Mouse (Mus musculus): Measurements from ENCODE around the gene Bicdl1. TPM values are rescaled to one million over a fixed set of nuclear protein-coding genes. Genes with fewer than 3 reads are reported as not detected.

Gene Bicdl1
- polyA plus RNA-seq, 1 experiment from 2014 or later: 42.5 TPM

GRCm38 (mm10) chr5:115632358-115632714, 99.1 kb downstream of the Bicdl1 start:
- H3K9ac ChIP-seq (replicated peaks; ENCODE audit: low read depth, low read length): peak overlapping the region; percentile 89
- H3K27me3 ChIP-seq (ENCODE audit: control insufficient read depth, insufficient read depth, low read length): no peaks in the 10 kb centered on the region
- H3K36me3 ChIP-seq (ENCODE audit: control insufficient read depth, insufficient read depth, low read length): no peaks in the 10 kb centered on the region
- H3K4me1 ChIP-seq (ENCODE audit: control insufficient read depth, insufficient read depth, low read length): peaks cover 30% of the 10 kb centered on the region
- peak overlapping the region; percentile 83 for H3K4me2 ChIP-seq (ENCODE audit: low read depth, low read length)
- no peaks in the 10 kb centered on the region for H3K9me3 ChIP-seq (ENCODE audit: control insufficient read depth, low read length)
- H3K4me3 ChIP-seq (ENCODE audit: low read depth, low read length): peak overlapping the region; percentile 71
- ATAC-seq (ENCODE audit: low read depth): no peak
- peak overlapping the region; percentile 88 for H3K27ac ChIP-seq (ENCODE audit: low read depth, low read length)
- WGBS: 4% methylated on average over 29 of the region's 30 CpGs

GRCm38 (mm10) chr5:115631505-115632357, 99.7 kb downstream of the Bicdl1 start, which contains the start of gene Rab35:
Gene Rab35, plus strand, starts transcription at chr5:115631908.
- WGBS: under 1% methylated on average over 76 of the region's 125 CpGs
- Histone ChIP-seq H3K4me2 (ENCODE audit: low read depth, low read length) (peak within 1 kb of the TSS; percentile 84), H3K4me1 (ENCODE audit: control insufficient read depth, insufficient read depth, low read length) (peaks cover 30% of the 10 kb centered on the region), H3K27ac (ENCODE audit: low read depth, low read length) (peak within 1 kb of the TSS; percentile 88), H3K36me3 (ENCODE audit: control insufficient read depth, insufficient read depth, low read length) (no peaks in the 10 kb centered on the region), H3K9me3 (ENCODE audit: control insufficient read depth, low read length) (no peaks in the 10 kb centered on the region), H3K27me3 (ENCODE audit: control insufficient read depth, insufficient read depth, low read length) (no peaks in the 10 kb centered on the region), H3K9ac (replicated peaks; ENCODE audit: low read depth, low read length) (peak within 1 kb of the TSS; percentile 89), H3K4me3 (ENCODE audit: low read depth, low read length) (peak within 1 kb of the TSS; percentile 71)
- ATAC-seq (ENCODE audit: low read depth): peak; percentile 78

GRCm38 (mm10) chr5:115630291-115630690, 101.1 kb downstream of the Bicdl1 start:
- Histone ChIP-seq H3K4me3 (ENCODE audit: low read depth, low read length) (no peak overlapping the region), H3K27me3 (ENCODE audit: control insufficient read depth, insufficient read depth, low read length) (no peaks in the 10 kb centered on the region), H3K4me1 (ENCODE audit: control insufficient read depth, insufficient read depth, low read length) (peaks cover 30% of the 10 kb centered on the region), H3K4me2 (ENCODE audit: low read depth, low read length) (no peak overlapping the region), H3K9me3 (ENCODE audit: control insufficient read depth, low read length) (no peaks in the 10 kb centered on the region), H3K9ac (replicated peaks; ENCODE audit: low read depth, low read length) (no peak overlapping the region), H3K27ac (ENCODE audit: low read depth, low read length) (no peak overlapping the region), H3K36me3 (ENCODE audit: control insufficient read depth, insufficient read depth, low read length) (no peaks in the 10 kb centered on the region)
- 52% methylated on average over 5 of the region's 5 CpGs for WGBS
- ATAC-seq (ENCODE audit: low read depth): no peak

- WGBS: 82% methylated on average over 4 of the region's 4 CpGs
- Histone ChIP-seq H3K4me3 (ENCODE audit: low read depth, low read length) (no peak overlapping the region), H3K9me3 (ENCODE audit: control insufficient read depth, low read length) (no peaks in the 10 kb centered on the region), H3K9ac (replicated peaks; ENCODE audit: low read depth, low read length) (no peak overlapping the region), H3K36me3 (ENCODE audit: control insufficient read depth, insufficient read depth, low read length) (no peaks in the 10 kb centered on the region), H3K27ac (ENCODE audit: low read depth, low read length) (no peak overlapping the region), H3K4me2 (ENCODE audit: low read depth, low read length) (no peak overlapping the region), H3K27me3 (ENCODE audit: control insufficient read depth, insufficient read depth, low read length) (no peaks in the 10 kb centered on the region), H3K4me1 (ENCODE audit: control insufficient read depth, insufficient read depth, low read length) (peaks cover 29% of the 10 kb centered on the region)
- ATAC-seq (ENCODE audit: low read depth): no peak
Observed at GRCm38 (mm10) chr5:115629672-115630071, 101.7 kb downstream of the Bicdl1 start.

- Histone ChIP-seq H3K4me1 (ENCODE audit: control insufficient read depth, insufficient read depth, low read length) (peaks cover 14% of the 10 kb centered on the region), H3K9ac (replicated peaks; ENCODE audit: low read depth, low read length) (no peak overlapping the region), H3K27me3 (ENCODE audit: control insufficient read depth, insufficient read depth, low read length) (no peaks in the 10 kb centered on the region), H3K4me3 (ENCODE audit: low read depth, low read length) (no peak overlapping the region), H3K36me3 (ENCODE audit: control insufficient read depth, insufficient read depth, low read length) (peaks cover 1% of the 10 kb centered on the region; the same call in 1 of the 2 replicates), H3K27ac (ENCODE audit: low read depth, low read length) (no peak overlapping the region), H3K9me3 (ENCODE audit: control insufficient read depth, low read length) (no peaks in the 10 kb centered on the region), H3K4me2 (ENCODE audit: low read depth, low read length) (no peak overlapping the region)
- no peak for ATAC-seq (ENCODE audit: low read depth)
- WGBS: 76% methylated on average over 8 of the region's 8 CpGs
Observed at GRCm38 (mm10) chr5:115628083-115628482, 103.3 kb downstream of the Bicdl1 start.

GRCm38 (mm10) chr5:115626237-115626886, 105.1 kb downstream of the Bicdl1 start:
- no peak overlapping the region for H3K4me2 ChIP-seq (ENCODE audit: low read depth, low read length)

GRCm38 (mm10) chr5:115623694-115624440, 107.6 kb downstream of the Bicdl1 start:
- Histone ChIP-seq H3K9me3 (ENCODE audit: control insufficient read depth, low read length) (no peaks in the 10 kb centered on the region), H3K4me1 (ENCODE audit: control insufficient read depth, insufficient read depth, low read length) (no peaks in the 10 kb centered on the region), H3K9ac (replicated peaks; ENCODE audit: low read depth, low read length) (no peak overlapping the region), H3K36me3 (ENCODE audit: control insufficient read depth, insufficient read depth, low read length) (peaks cover 32% of the 10 kb centered on the region), H3K27ac (ENCODE audit: low read depth, low read length) (no peak overlapping the region), H3K4me3 (ENCODE audit: low read depth, low read length) (no peak overlapping the region), H3K27me3 (ENCODE audit: control insufficient read depth, insufficient read depth, low read length) (no peaks in the 10 kb centered on the region), H3K4me2 (ENCODE audit: low read depth, low read length) (no peak overlapping the region)
- no peak for ATAC-seq (ENCODE audit: low read depth)
- WGBS: 78% methylated on average over 9 of the region's 9 CpGs

More at GRCm38 (mm10) chr5:115626237-115626886, 105.1 kb downstream of the Bicdl1 start:
- WGBS: 92% methylated on average over 10 of the region's 10 CpGs
- H3K36me3 ChIP-seq (ENCODE audit: control insufficient read depth, insufficient read depth, low read length): peaks cover 11% of the 10 kb centered on the region
- H3K27ac ChIP-seq (ENCODE audit: low read depth, low read length): no peak overlapping the region
- no peaks in the 10 kb centered on the region for H3K9me3 ChIP-seq (ENCODE audit: control insufficient read depth, low read length)
- H3K9ac ChIP-seq (replicated peaks; ENCODE audit: low read depth, low read length): no peak overlapping the region
- no peak for ATAC-seq (ENCODE audit: low read depth)
- H3K4me1 ChIP-seq (ENCODE audit: control insufficient read depth, insufficient read depth, low read length): peaks cover 8% of the 10 kb centered on the region
- no peak overlapping the region for H3K4me3 ChIP-seq (ENCODE audit: low read depth, low read length)
- H3K27me3 ChIP-seq (ENCODE audit: control insufficient read depth, insufficient read depth, low read length): no peaks in the 10 kb centered on the region

- Histone ChIP-seq H3K27me3 (ENCODE audit: control insufficient read depth, insufficient read depth, low read length) (no peaks in the 10 kb centered on the region), H3K36me3 (ENCODE audit: control insufficient read depth, insufficient read depth, low read length) (peaks cover 37% of the 10 kb centered on the region), H3K27ac (ENCODE audit: low read depth, low read length) (no peak overlapping the region), H3K4me1 (ENCODE audit: control insufficient read depth, insufficient read depth, low read length) (no peaks in the 10 kb centered on the region), H3K9ac (replicated peaks; ENCODE audit: low read depth, low read length) (no peak overlapping the region), H3K9me3 (ENCODE audit: control insufficient read depth, low read length) (no peaks in the 10 kb centered on the region), H3K4me3 (ENCODE audit: low read depth, low read length) (no peak overlapping the region), H3K4me2 (ENCODE audit: low read depth, low read length) (no peak overlapping the region)
- 91% methylated on average over 7 of the region's 7 CpGs for WGBS
- no peak for ATAC-seq (ENCODE audit: low read depth)
Observed at GRCm38 (mm10) chr5:115622686-115623085, 108.7 kb downstream of the Bicdl1 start.

Measured in neural tube, embryonic 14.5 days (tissue).